Comparison of ENCODE assay signal across 23 mouse cellular contexts in genomic region chr1:85919621-85920020, GRCm38 (mm10). TPM values are rescaled to one million over a fixed set of nuclear protein-coding genes. Genes with fewer than 3 reads are reported as not detected.
DNase-seq lines count a peak whose midpoint lies in the region; ATAC-seq and TF ChIP-seq lines count a peak whose summit lies in the region.
"Had no signal": no experiment of that assay in that cellular context is flagged by ENCODE, and none has a peak within 500 bp of the region (broad histone marks: within the 10 kb centered on the region; RNA-seq: fewer than 3 reads in every experiment).

No protein-coding gene starts in this region.

- 0 out of 2 replicates have a peak, but pooled peaks cover 2% of the 10 kb centered on the region for H3K9me3 ChIP-seq in kidney, embryonic 16.5 days (ENCODE audit: low read length)
- H3K9me3 ChIP-seq in intestine, postnatal 0 days (ENCODE audit: control insufficient read depth), result no peaks in the 10 kb centered on the region
- H3K9me3 ChIP-seq: embryonic facial prominence, embryonic 10.5 days; forebrain, embryonic 15.5 days; hindbrain, embryonic 13.5 days; liver, embryonic 13.5 days had no signal

- ATAC-seq in kidney, embryonic 16.5 days (ENCODE audit: low FRiP score, low TSS enrichment), result 0 out of 2 replicates have a peak, but pooled peaks have one; percentile 43
- peak; percentile 85 for ATAC-seq in common myeloid progenitor, adult 5-6 weeks (replicated peaks; ENCODE audit: low read depth, poor library complexity, severe bottlenecking)
- peak; percentile 31; the same call in 1 of the 2 replicates for ATAC-seq in intestine, postnatal 0 days
- ATAC-seq: forebrain, embryonic 15.5 days; inflammation-experienced regulatory T-cells, adult 6 months; Patski had no signal

- no peak overlapping the region for H3K4me2 ChIP-seq in kidney, embryonic 16.5 days (replicated peaks; ENCODE audit: low read depth, low read length)
- no peak overlapping the region for H3K4me2 ChIP-seq in intestine, postnatal 0 days (replicated peaks; ENCODE audit: low read depth)
- H3K4me2 ChIP-seq: forebrain, embryonic 15.5 days; hindbrain, embryonic 13.5 days; liver, embryonic 13.5 days; lung, embryonic 14.5 days had no signal

- no peaks in the 10 kb centered on the region for H3K36me3 ChIP-seq in kidney, embryonic 16.5 days (ENCODE audit: insufficient read depth, low read length)
- H3K36me3 ChIP-seq in intestine, postnatal 0 days (ENCODE audit: control insufficient read depth, insufficient read depth), result no peaks in the 10 kb centered on the region
- no peaks in the 10 kb centered on the region for H3K36me3 ChIP-seq in thymus, adult 2 months (ENCODE audit: control insufficient read depth, insufficient read depth, low read length)
- H3K36me3 ChIP-seq: embryonic facial prominence, embryonic 10.5 days; forebrain, embryonic 15.5 days; hindbrain, embryonic 13.5 days; liver, embryonic 13.5 days had no signal

- TF ChIP-seq POLR2A in thymus, adult 2 months (IDR thresholded peaks at IDR 0.05; ENCODE audit: control insufficient read depth, extremely low read depth, insufficient read depth, low read length, poor library complexity), result no peak

- H3K4me3 ChIP-seq in kidney, embryonic 16.5 days (ENCODE audit: low read length), result no peak overlapping the region
- no peak overlapping the region for H3K4me3 ChIP-seq in intestine, postnatal 0 days (ENCODE audit: low read depth, low read length)
- H3K4me3 ChIP-seq in thymus, adult 2 months (ENCODE audit: control insufficient read depth, insufficient read depth, low read length), result no peak overlapping the region
- H3K4me3 ChIP-seq: embryonic facial prominence, embryonic 10.5 days; forebrain, embryonic 15.5 days; heart, adult 2 months; hindbrain, embryonic 13.5 days; liver, embryonic 13.5 days had no signal

- no peak for DNase-seq in kidney, adult 8-10 months
- peak; percentile 22 for DNase-seq in CD4-positive, CD25-positive, alpha-beta regulatory T cell, adult 2 months (ENCODE audit: low read depth, low spot score)
- DNase-seq in thymus, adult 2 months, result no peak
- DNase-seq in layer of hippocampus, postnatal 36 days, result no peak
- DNase-seq in cerebellum, adult 9-10 months, result no peak
- DNase-seq: adrenal gland, adult 2 months; cerebellum, adult 9-11 months; gastrocnemius, postnatal 10 days; heart, adult 2 months; kidney, postnatal 36 days; liver, embryonic 13.5 days; lung, embryonic 14.5 days; lung, postnatal 36 days had no signal

- no peak overlapping the region for H3K27ac ChIP-seq in kidney, embryonic 16.5 days (ENCODE audit: low read length)
- H3K27ac ChIP-seq in intestine, postnatal 0 days (ENCODE audit: low read depth, low read length), result no peak overlapping the region
- no peak overlapping the region for H3K27ac ChIP-seq in thymus, adult 2 months (ENCODE audit: control insufficient read depth, insufficient read depth, low read length)
- H3K27ac ChIP-seq: embryonic facial prominence, embryonic 10.5 days; forebrain, embryonic 15.5 days; heart, adult 2 months; hindbrain, embryonic 13.5 days; liver, embryonic 13.5 days had no signal

- peaks cover 8% of the 10 kb centered on the region; the same call in 1 of the 2 replicates for H3K4me1 ChIP-seq in kidney, embryonic 16.5 days (ENCODE audit: insufficient read depth, low read length)
- no peaks in the 10 kb centered on the region for H3K4me1 ChIP-seq in intestine, postnatal 0 days (replicated peaks; ENCODE audit: control insufficient read depth, insufficient read depth, low read length)
- H3K4me1 ChIP-seq in thymus, adult 2 months (replicated peaks; ENCODE audit: control insufficient read depth, insufficient read depth, low read length), result no peaks in the 10 kb centered on the region

- H3K27me3 ChIP-seq in kidney, embryonic 16.5 days (ENCODE audit: insufficient read depth, low read length), result no peaks in the 10 kb centered on the region
- H3K27me3 ChIP-seq in intestine, postnatal 0 days (replicated peaks; ENCODE audit: control insufficient read depth, insufficient read depth, low read length), result no peaks in the 10 kb centered on the region
- H3K27me3 ChIP-seq in thymus, adult 2 months (ENCODE audit: control insufficient read depth, insufficient read depth, low read length), result no peaks in the 10 kb centered on the region
- H3K27me3 ChIP-seq: forebrain, embryonic 15.5 days; liver, embryonic 13.5 days; Patski had no signal

- WGBS in kidney, embryonic 16.5 days, result 40% methylated on average over 7 of the region's 7 CpGs
- 45% methylated on average over 7 of the region's 7 CpGs for WGBS in intestine, postnatal 0 days
- WGBS in thymus, adult 2 months, result 35% methylated on average over 7 of the region's 7 CpGs

- H3K9ac ChIP-seq in kidney, embryonic 16.5 days (replicated peaks; ENCODE audit: low read length), result no peak overlapping the region
- H3K9ac ChIP-seq in intestine, postnatal 0 days (ENCODE audit: low read depth, low read length), result no peak overlapping the region
- H3K9ac ChIP-seq: forebrain, embryonic 15.5 days; hindbrain, embryonic 13.5 days; liver, embryonic 13.5 days; lung, embryonic 14.5 days had no signal

- no peak for TF ChIP-seq CTCF in intestine, postnatal 0 days (IDR thresholded peaks at IDR 0.05; ENCODE audit: low read depth)
- TF ChIP-seq CTCF in thymus, adult 2 months (IDR thresholded peaks at IDR 0.05; ENCODE audit: borderline replicate concordance, control insufficient read depth, extremely low read depth, insufficient read depth, low read length, poor library complexity), result no peak

RNA-seq across cellular contexts. Expression of gene 4933407L21Rik, which starts 8.7 kb away (rescaled TPM):
- polyA plus RNA-seq in kidney, embryonic 16.5 days (2015; fragmentation: Nextera tagmentation; extraction: Ambion mirVana), result 1.6 TPM in 2 replicates
- not detected in 2 replicates for total RNA-seq in common myeloid progenitor, adult 5-6 weeks (2017)
- 0.13 and 0.22 TPM in 2 replicates for polyA plus RNA-seq in intestine, postnatal 0 days (2015; fragmentation: Nextera tagmentation; extraction: Ambion mirVana)
- polyA plus RNA-seq in thymus, adult 2 months (2012; rRNA removed), result 1.5 and 2.2 TPM in 2 replicates
- total RNA-seq in layer of hippocampus, postnatal 36 days (2021), result 1 to 10 TPM; 3.0 to 3.4 TPM
- total RNA-seq: gastrocnemius, postnatal 10 days; heart, adult 2 months; heart, postnatal 25 days had no signal
- polyA plus RNA-seq: adrenal gland, adult 2 months; C2C12; heart, adult 2 months; liver, embryonic 13.5 days; lung, embryonic 14.5 days had no signal

RNA-seq across cellular contexts. Expression of gene Itm2c, which starts 25.5 kb away (rescaled TPM):
- polyA plus RNA-seq in kidney, embryonic 16.5 days (2015; fragmentation: Nextera tagmentation; extraction: Ambion mirVana), result 248 and 269 TPM in 2 replicates
- total RNA-seq in common myeloid progenitor, adult 5-6 weeks (2017), result 41.7 and 51.8 TPM in 2 replicates
- polyA plus RNA-seq in intestine, postnatal 0 days (2015; fragmentation: Nextera tagmentation; extraction: Ambion mirVana), result 112 and 113 TPM in 2 replicates
- 186 and 232 TPM in 2 replicates for polyA plus RNA-seq in thymus, adult 2 months (2012; rRNA removed)
- total RNA-seq in layer of hippocampus, postnatal 36 days (2021), result 100 to 1,000 TPM; 719 to 827 TPM

RNA-seq across cellular contexts. Expression of gene Gpr55, which starts 41.2 kb away (rescaled TPM):
- 0.14 TPM in 1 of 2 replicates, not detected in the other for polyA plus RNA-seq in kidney, embryonic 16.5 days (2015; fragmentation: Nextera tagmentation; extraction: Ambion mirVana)
- total RNA-seq in common myeloid progenitor, adult 5-6 weeks (2017), result not detected in 2 replicates
- 0.30 and 0.42 TPM in 2 replicates for polyA plus RNA-seq in intestine, postnatal 0 days (2015; fragmentation: Nextera tagmentation; extraction: Ambion mirVana)
- 1.5 and 1.8 TPM in 2 replicates for polyA plus RNA-seq in thymus, adult 2 months (2012; rRNA removed)
- total RNA-seq in layer of hippocampus, postnatal 36 days (2021), result not detected
- total RNA-seq: gastrocnemius, postnatal 10 days; heart, adult 2 months; heart, postnatal 25 days had no signal
- polyA plus RNA-seq: C2C12; embryonic facial prominence, embryonic 10.5 days; heart, adult 2 months; lung, embryonic 14.5 days; Patski had no signal

Comparison
In these comparisons a context has a peak if more than half of its experiments do, and no peak if none do; other contexts are left out.
1. ATAC-seq: peak in every context shown above with its lines; median percentile 85 in common myeloid progenitor, adult 5-6 weeks; 43 in kidney, embryonic 16.5 days; 31 in intestine, postnatal 0 days.